Mouse (Mus musculus) stomach, postnatal 0 days (tissue): Measurements from ENCODE around the gene Gtdc1. TPM values are rescaled to one million over a fixed set of nuclear protein-coding genes. Genes with fewer than 3 reads are reported as not detected.

Experiments used
- ATAC-seq: fragments of 200-750 bp; cut with Nextera tagmentation; 2 replicates; pipeline ENCODE4 v1.8.0; 2017; ENCODE audit not compliant: low FRiP score, low TSS enrichment
- DNase-seq: peaks from one replicate; pipeline ENCODE4 v3.0.0-alpha.2; 2016; ENCODE audit warnings: low spot score
- H3K27ac ChIP-seq: fragments of 300-500 bp; sonication (generic); replicated peaks from 2 replicates; pipeline ENCODE4 v1.5.1; 2014; ENCODE audit warnings: mild to moderate bottlenecking, control low read depth
- H3K27me3 ChIP-seq: fragments of 300-500 bp; sonication (generic); 2 replicates; pipeline ENCODE4 v1.6.1; 2014; ENCODE audit warnings: low read length; ENCODE audit not compliant: control insufficient read depth, insufficient read depth
- H3K36me3 ChIP-seq: fragments of 300-500 bp; sonication (generic); 2 replicates; pipeline ENCODE4 v1.6.1; 2014; ENCODE audit warnings: low read length, mixed read lengths; ENCODE audit not compliant: control insufficient read depth, insufficient read depth
- H3K4me1 ChIP-seq: fragments of 300-500 bp; sonication (generic); replicated peaks from 2 replicates; pipeline ENCODE4 v1.6.1; 2014; ENCODE audit warnings: antibody characterized with exemption; ENCODE audit not compliant: control insufficient read depth, insufficient read depth
- H3K4me2 ChIP-seq: fragments of 300-500 bp; sonication (generic); replicated peaks from 2 replicates; pipeline ENCODE4 v1.6.1; 2014; ENCODE audit warnings: low read depth, mild to moderate bottlenecking, control low read depth, moderate library complexity
- H3K4me3 ChIP-seq: fragments of 300-500 bp; sonication (generic); 2 replicates; pipeline ENCODE4 v1.5.1; 2014; ENCODE audit warnings: low read depth, low read length, control low read depth
- H3K9ac ChIP-seq: fragments of 300-500 bp; sonication (generic); 2 replicates; pipeline ENCODE4 v1.6.1; 2014; ENCODE audit warnings: mild to moderate bottlenecking, low read length, control low read depth, mixed read lengths
- H3K9me3 ChIP-seq: fragments of 300-500 bp; sonication (generic); 2 replicates; pipeline ENCODE4 v1.6.1; 2016; ENCODE audit warnings: low read length; ENCODE audit not compliant: control insufficient read depth
- CTCF ChIP-seq: IDR thresholded peaks from 2 replicates; pipeline ENCODE4 v1.5.1; 2016; ENCODE audit warnings: antibody characterized with exemption, low read depth, mild to moderate bottlenecking, moderate library complexity
- EP300 ChIP-seq: optimal IDR thresholded peaks from 2 replicates; pipeline ENCODE3; 2016; ENCODE audit warnings: antibody characterized with exemption
- WGBS: fragments of 180-500 bp; shearing (Covaris S2); extraction: QIAGEN DNeasy Blood & Tissue Kit; methylation state at CpG from one replicate; pipeline ENCODE4 v1.1.7; 2014; 5-methylcytosine and 5-hydroxymethylcytosine counted together
- polyA plus RNA-seq: library from polyadenylated mRNA; unstranded; fragments of >200 nt; fragmentation: Nextera tagmentation; extraction: Ambion mirVana; gene quantifications from 2 replicates; pipeline ENCODE4 v1.2.1, GENCODE M21; 2015

Gtdc1 gene
- polyA plus RNA-seq, 1 experiment from 2014 or later, result 6.3 TPM

DNA sequence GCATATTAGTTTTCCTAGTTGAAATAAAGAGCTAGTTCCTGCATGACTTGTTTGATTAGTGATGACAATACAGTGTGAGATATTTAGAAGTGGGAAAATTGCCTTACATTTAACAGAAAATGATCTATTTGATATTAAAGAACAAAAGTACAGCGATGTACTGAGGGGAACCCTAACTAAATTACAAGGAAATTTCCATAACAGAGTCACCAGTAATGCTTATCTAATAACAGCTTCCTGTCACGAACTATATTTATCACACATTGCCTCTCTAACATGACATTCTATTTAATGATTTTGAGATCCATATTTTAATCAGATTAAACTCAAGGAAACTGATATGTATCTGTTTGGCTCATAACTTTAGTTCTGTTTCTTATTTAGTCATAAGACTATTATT is 126.1 kb downstream of the Gtdc1 start:
- DNase-seq, result no peak
- H3K4me1 ChIP-seq, result no peaks in the 10 kb centered on the region
- no peaks in the 10 kb centered on the region for H3K27me3 ChIP-seq
- H3K4me3 ChIP-seq, result no peak overlapping the region
- ATAC-seq, result no peak
- H3K27ac ChIP-seq, result no peak overlapping the region
- H3K9me3 ChIP-seq, result no peaks in the 10 kb centered on the region
- no peaks in the 10 kb centered on the region for H3K36me3 ChIP-seq
- 72% methylated on average over 2 of the region's 2 CpGs for WGBS
- TF ChIP-seq EP300 (no peak), CTCF (no peak)
- H3K4me2 ChIP-seq, result no peak overlapping the region
- no peak overlapping the region for H3K9ac ChIP-seq

DNA sequence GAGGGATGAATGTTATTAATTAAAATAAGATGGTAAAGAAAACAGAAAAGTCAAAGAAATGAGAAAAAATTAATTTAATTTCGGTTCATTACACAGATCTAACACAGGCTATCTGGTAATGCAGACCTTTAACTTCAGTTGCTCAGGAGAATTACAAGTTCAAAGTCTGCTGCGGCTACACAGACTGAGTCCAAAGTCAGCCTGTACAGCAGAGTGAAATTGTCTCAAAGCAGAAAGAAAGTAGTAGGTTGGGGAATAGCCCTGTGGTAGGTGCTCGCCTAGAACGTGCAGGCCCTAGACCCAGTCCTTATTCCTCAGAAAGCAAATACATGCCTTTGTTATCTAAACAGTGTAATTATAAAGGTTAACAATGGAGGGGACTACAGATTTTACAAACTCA is 135.6 kb downstream of the Gtdc1 start:
- ATAC-seq (no peak), DNase-seq (no peak)
- Histone ChIP-seq H3K27ac (no peak overlapping the region), H3K27me3 (no peaks in the 10 kb centered on the region), H3K4me3 (no peak overlapping the region), H3K4me1 (no peaks in the 10 kb centered on the region), H3K36me3 (no peaks in the 10 kb centered on the region), H3K4me2 (no peak overlapping the region), H3K9me3 (no peaks in the 10 kb centered on the region), H3K9ac (no peak overlapping the region)
- 83% methylated on average over 4 of the region's 4 CpGs for WGBS
- TF ChIP-seq EP300 (no peak), CTCF (no peak)

DNA sequence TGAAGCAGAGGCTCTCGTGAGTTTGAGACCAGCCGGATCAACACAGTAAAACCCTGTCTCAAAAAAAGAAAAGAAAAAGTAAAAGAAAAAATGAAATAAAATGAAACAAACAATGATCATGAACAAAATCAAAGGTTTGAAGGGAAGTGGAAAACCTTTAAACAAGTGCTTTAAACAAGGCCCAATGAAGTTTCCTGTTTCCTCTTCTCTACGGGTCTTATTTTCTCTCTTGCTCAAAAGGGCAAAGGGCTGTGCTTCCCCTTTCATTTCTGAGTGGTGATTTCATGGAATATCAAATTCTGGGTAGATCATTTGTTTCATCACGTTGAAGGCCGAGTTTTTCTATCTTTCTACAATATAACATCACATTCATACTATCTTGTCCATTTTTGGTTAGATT is 136.3 kb downstream of the Gtdc1 start:
- H3K4me3 ChIP-seq, result no peak overlapping the region
- H3K4me2 ChIP-seq, result no peak overlapping the region
- H3K36me3 ChIP-seq, result no peaks in the 10 kb centered on the region
- no peak for DNase-seq
- no peak overlapping the region for H3K27ac ChIP-seq
- no peaks in the 10 kb centered on the region for H3K4me1 ChIP-seq
- no peak for ATAC-seq
- H3K9ac ChIP-seq, result no peak overlapping the region
- 90% methylated on average over 5 of the region's 5 CpGs for WGBS
- no peaks in the 10 kb centered on the region for H3K9me3 ChIP-seq
- H3K27me3 ChIP-seq, result no peaks in the 10 kb centered on the region
- TF ChIP-seq EP300 (no peak), CTCF (no peak)

DNA sequence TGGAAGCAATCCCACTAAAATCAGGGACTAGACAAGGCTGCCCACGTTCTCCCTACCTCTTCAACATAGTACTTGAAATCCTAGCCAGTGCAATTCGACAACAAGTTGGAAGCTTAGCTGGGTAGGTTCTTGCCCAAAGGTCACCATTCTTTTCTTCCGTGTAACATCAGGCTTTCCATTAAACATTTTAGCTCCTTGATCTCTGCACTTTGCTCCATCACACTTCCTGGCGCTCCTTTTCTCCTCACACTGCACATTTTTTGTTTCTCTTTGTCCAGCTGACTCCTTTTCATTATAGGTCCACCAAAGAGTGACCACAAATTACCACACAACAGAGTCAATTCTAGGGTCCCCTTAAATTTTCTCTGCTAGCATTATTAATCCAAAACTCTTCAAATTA is 144.7 kb downstream of the Gtdc1 start:
- Histone ChIP-seq H3K9me3 (no peaks in the 10 kb centered on the region), H3K4me2 (no peak overlapping the region), H3K9ac (no peak overlapping the region), H3K27ac (no peak overlapping the region), H3K4me1 (no peaks in the 10 kb centered on the region), H3K4me3 (no peak overlapping the region), H3K27me3 (no peaks in the 10 kb centered on the region), H3K36me3 (no peaks in the 10 kb centered on the region)
- ATAC-seq (no peak), DNase-seq (no peak)
- 88% methylated on average over 4 of the region's 4 CpGs for WGBS
- no peak for TF ChIP-seq CTCF
- TF ChIP-seq EP300, result no peak

DNA sequence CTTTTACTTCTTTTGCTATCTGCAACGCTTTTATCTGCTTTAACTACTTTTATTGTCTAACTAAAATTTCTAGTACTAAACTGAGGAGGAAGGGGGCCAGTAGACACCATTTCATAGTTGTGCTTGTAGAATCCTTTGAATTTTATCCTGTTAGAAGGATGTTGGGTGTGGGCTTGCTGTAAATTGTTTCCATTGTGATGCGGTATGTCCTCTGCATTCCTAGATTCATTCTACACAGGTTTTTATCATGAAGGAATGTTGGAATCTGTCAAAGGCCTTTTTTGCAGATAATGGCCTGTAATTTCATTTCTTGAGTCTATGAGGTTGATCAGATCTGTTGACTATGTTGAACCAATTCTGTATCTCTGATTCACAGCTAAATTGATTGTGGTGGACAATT is 146.5 kb downstream of the Gtdc1 start:
- Histone ChIP-seq H3K4me1 (no peaks in the 10 kb centered on the region), H3K4me2 (no peak overlapping the region), H3K27me3 (no peaks in the 10 kb centered on the region), H3K27ac (no peak overlapping the region), H3K9me3 (no peaks in the 10 kb centered on the region), H3K36me3 (no peaks in the 10 kb centered on the region), H3K4me3 (no peak overlapping the region), H3K9ac (no peak overlapping the region)
- ATAC-seq (no peak), DNase-seq (no peak)
- TF ChIP-seq CTCF (no peak), EP300 (no peak)
- 90% methylated on average over 2 of the region's 2 CpGs for WGBS

DNA sequence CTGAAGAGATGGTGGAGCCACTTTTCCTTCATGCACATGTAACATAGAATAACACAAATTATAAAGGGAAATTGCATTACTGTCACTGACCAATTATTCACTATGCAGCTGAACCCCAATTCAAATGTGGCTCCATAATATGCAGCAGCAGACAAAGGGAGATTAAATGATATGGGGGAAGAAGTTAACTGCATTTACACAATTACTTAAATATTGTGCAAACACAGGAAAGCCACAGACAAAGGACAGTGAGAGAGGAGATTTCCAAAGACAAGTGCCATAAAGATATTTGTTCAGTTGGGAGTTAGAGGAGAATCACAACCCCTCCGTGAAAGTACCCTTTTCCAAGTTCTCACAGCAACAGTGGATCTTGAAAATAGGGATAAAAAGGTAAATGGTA is 163.6 kb downstream of the Gtdc1 start:
- no peak for TF ChIP-seq EP300
- no peak for TF ChIP-seq CTCF
- no peak overlapping the region for H3K4me3 ChIP-seq
- H3K9ac ChIP-seq, result no peak overlapping the region
- no peak overlapping the region for H3K4me2 ChIP-seq
- H3K9me3 ChIP-seq, result no peaks in the 10 kb centered on the region
- 61% methylated on average over 1 of the region's 1 CpGs for WGBS
- ATAC-seq (no peak), DNase-seq (no peak)
- H3K4me1 ChIP-seq, result no peaks in the 10 kb centered on the region
- no peaks in the 10 kb centered on the region for H3K27me3 ChIP-seq
- H3K36me3 ChIP-seq, result no peaks in the 10 kb centered on the region
- no peak overlapping the region for H3K27ac ChIP-seq
